Comparison of ENCODE assay signal across 19 mouse cellular contexts in the genomic region with DNA sequence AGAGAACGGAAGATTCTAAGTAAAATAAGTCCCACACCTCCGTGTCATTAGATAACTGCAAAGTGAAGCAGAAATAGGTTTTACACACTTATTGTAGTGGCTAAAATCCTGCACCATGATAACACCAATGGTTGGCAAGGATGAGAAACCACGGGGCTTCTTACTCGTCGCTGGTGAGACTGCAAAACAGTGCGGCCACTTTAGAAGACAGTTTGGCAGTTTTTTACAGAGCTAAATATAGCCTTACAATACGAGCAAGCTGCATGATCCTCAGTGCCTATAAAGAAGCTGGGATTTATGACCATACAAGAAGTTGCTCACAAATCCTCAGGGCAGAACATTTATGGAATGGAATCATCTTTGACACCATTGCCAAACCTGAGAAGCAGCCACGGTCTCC. TPM values are rescaled to one million over a fixed set of nuclear protein-coding genes. Genes with fewer than 3 reads are reported as not detected.
"Had no signal": no experiment of that assay in that cellular context is flagged by ENCODE, and none has a peak within 500 bp of the region (broad histone marks: within the 10 kb centered on the region; RNA-seq: fewer than 3 reads in every experiment).

No protein-coding gene starts in this region.

- DNase-seq: lung, postnatal 14 days; lung, postnatal 36 days; right cerebral cortex, postnatal 14 days; thymus, adult 2 months; thymus, postnatal 25 days; thymus, postnatal 4 days had no signal

- H3K4me3 ChIP-seq: lung, embryonic 15.5 days; megakaryocyte, embryonic 14.5 days; midbrain, embryonic 13.5 days; midbrain, embryonic 15.5 days; neural tube, embryonic 12.5 days; stomach, embryonic 15.5 days had no signal

- H3K4me1 ChIP-seq: lung, embryonic 15.5 days; megakaryocyte, embryonic 14.5 days; stomach, embryonic 15.5 days had no signal

- H3K27me3 ChIP-seq: lung, embryonic 15.5 days; megakaryocyte, embryonic 14.5 days; midbrain, embryonic 13.5 days; midbrain, embryonic 15.5 days; neural tube, embryonic 12.5 days; stomach, embryonic 15.5 days had no signal

- H3K9me3 ChIP-seq: lung, embryonic 15.5 days; megakaryocyte, embryonic 14.5 days; midbrain, embryonic 13.5 days; midbrain, embryonic 15.5 days; neural tube, embryonic 12.5 days; stomach, embryonic 15.5 days had no signal

- H3K27ac ChIP-seq: lung, embryonic 15.5 days; macrophage; midbrain, embryonic 13.5 days; midbrain, embryonic 15.5 days; neural tube, embryonic 12.5 days; stomach, embryonic 15.5 days; stomach, postnatal 0 days had no signal

- H3K9ac ChIP-seq: lung, embryonic 15.5 days; midbrain, embryonic 13.5 days; midbrain, embryonic 15.5 days; neural tube, embryonic 12.5 days; stomach, embryonic 15.5 days had no signal

- H3K4me2 ChIP-seq: lung, embryonic 15.5 days; midbrain, embryonic 11.5 days; midbrain, embryonic 13.5 days; midbrain, embryonic 15.5 days; neural tube, embryonic 12.5 days; stomach, embryonic 15.5 days had no signal

- H3K36me3 ChIP-seq: lung, embryonic 15.5 days; midbrain, embryonic 13.5 days; midbrain, embryonic 15.5 days; neural tube, embryonic 12.5 days; stomach, embryonic 15.5 days had no signal

- ATAC-seq: lung, postnatal 0 days; midbrain, embryonic 13.5 days; midbrain, embryonic 15.5 days had no signal

RNA-seq across cellular contexts. Expression of gene Zfp536, which starts 45.7 kb away (rescaled TPM):
- total RNA-seq: megakaryocyte progenitor cell, adult 5-6 weeks; monocyte, adult 5-6 weeks; neutrophil, adult 5-6 weeks had no signal
- polyA plus RNA-seq: macrophage had no signal
